Mouse (Mus musculus) heart, postnatal 0 days (tissue): ENCODE measurements around the gene Ggact.

Experiments
- CTCF ChIP-seq: IDR thresholded peaks from 2 replicates; pipeline ENCODE4 v1.5.1; 2016; ENCODE audit warnings: antibody characterized with exemption, control low read depth, low read depth
- EP300 ChIP-seq: IDR thresholded peaks from 2 replicates; pipeline ENCODE4 v1.6.1; 2016; ENCODE audit warnings: antibody characterized with exemption, low read depth

DNA sequence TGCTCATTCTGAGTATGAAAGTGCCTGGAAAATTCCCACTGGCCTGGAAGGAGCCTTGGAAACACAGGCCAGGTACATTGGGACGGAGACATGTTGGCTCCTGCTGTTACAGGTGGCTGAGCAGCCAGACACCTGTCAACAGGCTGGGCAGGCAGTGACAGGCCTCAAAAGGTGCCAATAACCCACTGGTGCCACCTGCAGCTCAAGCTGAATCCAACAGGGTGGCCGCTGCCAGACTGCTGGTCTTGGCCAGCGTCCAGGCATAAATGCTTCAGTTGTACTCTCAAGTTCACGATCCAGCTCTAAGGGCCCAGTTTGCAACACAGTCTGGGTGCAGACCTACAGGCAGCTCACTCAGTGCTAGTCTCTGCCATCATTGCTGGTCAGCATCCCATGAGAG, 10.7 kb downstream of the Ggact start:
- TF ChIP-seq CTCF (peak; percentile 68), EP300 (no peak; the same call in 1 of the 2 replicates)
